Mouse (Mus musculus): ENCODE measurements around the gene Adrm1.

The Adrm1 gene

DNA sequence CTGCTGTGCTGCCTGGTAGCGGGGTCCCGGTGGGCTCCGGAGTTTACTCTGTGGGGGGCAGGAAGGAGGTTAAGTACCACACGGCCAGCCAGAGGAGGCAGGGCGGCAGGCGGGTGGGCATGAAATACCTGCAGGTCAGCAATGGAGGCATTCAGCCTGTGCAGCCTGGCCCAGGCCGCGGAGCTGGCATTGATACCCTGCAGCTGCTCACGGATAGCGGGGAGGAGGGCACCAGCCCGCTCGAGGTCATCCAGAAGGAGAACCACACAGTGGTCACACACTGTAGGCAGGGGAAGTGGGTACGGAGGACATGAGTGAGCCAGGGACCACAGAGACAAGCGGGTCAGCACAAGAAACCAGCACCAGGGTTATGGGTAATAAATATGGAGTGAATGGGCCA, 14.4 kb downstream of the Adrm1 start:
- no peak for DNase-seq

DNA sequence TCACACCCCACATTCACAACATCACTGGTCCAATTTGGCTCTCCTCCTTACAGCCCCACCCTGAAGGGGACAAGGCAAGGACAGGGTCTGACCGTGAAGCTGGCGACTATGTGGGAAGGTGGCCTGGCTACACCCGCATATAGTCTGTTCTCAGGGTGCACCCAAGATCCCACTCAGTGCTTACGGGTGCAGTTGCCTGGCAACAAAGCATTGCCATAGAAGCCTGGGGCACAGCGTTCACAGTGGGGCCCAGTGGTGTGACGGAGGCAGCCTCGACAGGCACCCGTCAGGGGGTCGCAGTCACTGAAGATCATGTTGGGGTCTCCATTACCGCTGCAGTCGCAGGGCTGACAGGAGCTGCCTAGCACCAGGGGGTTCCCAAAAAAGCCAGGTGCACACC, 16.1 kb downstream of the Adrm1 start:
- no peak for DNase-seq

DNA sequence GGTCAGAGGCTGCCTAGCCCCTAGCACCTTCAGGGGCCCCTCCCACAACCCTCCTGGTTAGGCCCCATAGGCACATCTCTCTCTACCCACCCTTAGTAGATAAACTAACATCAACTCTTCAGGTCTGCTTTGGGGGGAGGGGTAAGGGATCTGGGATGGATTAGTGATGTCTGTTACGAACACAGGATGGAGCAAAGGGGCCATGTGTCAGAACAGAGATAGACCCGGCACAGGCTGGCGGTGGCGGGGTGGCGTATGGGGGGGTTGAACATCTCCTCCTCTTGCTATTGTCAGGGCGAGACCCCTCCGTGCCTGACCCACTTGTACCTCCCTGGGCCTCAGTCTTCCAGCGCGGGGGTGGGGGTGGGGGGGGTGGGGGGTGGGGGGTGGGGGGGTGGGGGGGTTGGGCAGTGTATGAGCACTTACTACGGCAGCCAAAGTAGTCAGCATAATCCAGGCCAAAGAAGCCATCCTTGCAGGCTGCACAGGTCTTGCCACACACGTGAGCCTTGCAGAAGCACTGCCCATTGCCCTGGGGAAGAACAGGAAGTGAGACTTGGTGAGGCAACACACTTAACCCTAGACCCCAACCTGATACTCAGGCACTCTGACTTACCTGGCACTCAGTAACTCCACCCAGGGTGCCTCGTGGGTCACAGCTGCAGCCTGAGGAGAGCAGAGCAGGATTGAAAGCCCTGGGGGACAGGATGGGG, 25.5 kb downstream of the Adrm1 start:
- no peak for DNase-seq

DNA sequence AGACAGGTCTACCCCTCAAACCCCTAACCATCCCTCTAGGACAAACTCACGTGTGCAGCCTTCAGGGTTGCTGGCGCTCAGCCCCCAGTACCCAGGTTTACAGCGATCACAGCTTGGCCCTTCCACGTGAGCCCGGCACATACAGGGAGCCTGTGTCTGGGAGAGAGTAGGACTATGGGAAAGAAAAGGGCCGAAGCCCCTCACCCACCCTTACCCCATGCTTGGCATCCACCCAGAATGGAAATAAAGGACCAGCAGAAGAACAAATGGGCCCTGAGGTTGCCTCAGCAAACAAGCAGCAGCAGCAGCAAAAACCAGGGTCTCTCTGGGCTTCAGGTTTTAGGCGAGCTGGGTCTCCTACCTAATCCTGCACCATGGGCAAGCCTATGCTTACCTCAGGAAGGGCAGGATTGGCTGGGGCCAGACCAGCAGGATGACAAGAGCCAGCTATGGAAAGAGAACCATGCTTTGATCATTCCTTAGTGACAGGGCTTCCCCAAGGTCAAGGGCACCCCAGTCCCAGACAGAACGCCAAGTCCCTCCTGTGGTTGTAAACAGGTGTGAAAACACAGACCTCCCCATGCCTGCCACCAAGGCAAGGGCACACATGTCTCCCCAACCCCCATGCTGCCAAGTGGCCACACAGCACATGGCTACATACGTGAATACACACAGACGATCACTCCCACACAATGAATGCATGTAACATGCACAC, 26.2 kb downstream of the Adrm1 start:
- DNase-seq: no peak

DNA sequence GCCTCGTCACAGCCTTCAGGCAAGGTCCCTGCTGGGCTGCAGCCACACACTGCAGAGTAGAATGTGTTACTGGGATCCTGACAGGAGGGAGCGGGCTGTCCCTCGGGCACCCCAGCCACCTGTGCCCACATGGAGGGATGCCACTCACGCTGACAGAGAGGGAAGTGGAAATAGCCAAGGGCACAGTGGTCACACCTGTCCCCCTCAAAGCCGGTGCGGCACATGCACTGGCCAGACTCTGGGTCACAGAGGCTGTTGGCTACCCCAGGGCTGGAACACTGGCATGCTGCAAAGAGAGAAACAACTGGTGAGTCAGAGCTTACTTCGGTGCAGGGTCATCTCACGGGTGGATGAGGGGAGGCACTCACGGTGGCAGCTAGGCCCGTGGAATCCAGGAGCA, 27.5 kb downstream of the Adrm1 start:
- DNase-seq: no peak

DNA sequence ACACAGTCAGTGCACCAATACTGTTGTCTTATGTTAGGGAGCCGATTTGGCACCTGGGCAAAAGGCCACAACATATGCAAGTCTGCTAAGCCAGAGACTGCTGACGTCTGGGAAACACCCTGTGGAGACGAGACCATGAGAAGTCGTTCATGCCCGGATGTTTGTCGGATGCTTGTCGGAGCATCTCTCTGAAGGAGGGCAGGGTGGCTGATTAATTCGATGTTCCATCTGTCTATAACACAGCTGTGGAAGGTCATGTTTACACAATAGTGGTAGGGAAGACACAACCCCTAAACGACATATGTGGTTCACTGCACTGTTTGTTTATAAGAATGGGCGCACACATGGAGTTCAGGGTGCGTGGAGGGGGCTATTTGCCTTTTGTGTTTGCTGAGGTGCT, 29.4 kb downstream of the Adrm1 start:
- DNase-seq: peak in 1 of 2 experiments; percentile 61

DNA sequence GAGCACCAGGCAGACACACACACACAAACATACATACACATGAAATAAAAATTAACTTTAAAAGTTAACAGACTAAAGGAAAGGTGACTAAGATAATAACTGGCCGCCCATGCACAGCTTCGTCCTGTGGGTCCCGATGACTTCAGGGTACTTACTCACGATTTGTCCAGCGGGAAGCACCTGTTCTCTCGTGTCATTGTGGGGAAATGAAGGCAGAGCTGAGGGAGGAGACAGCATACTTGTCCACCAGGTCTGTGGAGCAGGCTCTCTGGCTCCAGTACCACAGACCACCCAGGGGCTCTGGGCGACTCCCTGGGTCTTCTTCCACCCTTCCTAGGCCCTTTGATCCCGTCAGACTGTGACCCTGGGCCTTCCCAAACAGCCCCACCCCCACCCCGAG, 30.0 kb downstream of the Adrm1 start:
- DNase-seq: no peak

DNA sequence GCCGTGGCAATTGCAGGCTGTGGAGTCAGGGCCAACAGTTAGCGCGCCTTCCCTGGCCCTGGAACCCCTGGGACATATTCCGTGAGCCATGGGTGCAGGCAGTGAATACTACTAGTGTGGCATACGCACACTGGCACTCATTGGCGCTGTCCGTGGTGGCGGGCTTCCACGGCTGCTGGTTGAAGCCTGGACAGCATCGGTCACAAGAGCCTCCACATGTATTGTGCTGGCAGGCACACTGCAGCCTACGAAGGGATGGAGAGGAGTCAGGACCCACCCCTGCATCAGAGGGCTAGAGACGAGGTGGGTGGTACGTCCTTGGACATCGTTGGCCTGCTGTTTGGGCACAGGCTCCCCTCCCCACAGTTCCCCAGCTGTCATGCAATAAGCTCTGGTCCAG, 31.0 kb downstream of the Adrm1 start:
- peak in 1 of 2 experiments; percentile 54 for DNase-seq

DNA sequence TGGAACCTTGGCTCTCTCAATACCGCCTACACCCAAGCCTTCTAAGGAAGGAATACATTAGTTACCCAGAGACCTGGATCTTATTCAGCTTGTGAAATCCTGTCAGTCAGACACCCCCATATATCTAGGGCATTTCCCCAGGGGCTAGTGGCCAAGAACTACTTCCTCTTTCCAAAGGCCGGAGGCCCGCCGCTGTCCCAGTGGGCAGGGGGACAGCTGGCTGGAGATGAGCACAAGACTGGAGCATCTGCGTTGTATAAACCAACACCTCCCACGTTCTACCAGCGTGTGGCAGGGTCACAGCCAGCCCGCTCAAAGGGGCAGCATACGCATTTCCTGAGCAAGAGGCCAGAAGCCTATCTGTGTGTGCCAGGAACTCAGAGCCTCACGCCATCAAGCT, 31.5 kb downstream of the Adrm1 start:
- DNase-seq: peak; percentile 80 to 93

DNA sequence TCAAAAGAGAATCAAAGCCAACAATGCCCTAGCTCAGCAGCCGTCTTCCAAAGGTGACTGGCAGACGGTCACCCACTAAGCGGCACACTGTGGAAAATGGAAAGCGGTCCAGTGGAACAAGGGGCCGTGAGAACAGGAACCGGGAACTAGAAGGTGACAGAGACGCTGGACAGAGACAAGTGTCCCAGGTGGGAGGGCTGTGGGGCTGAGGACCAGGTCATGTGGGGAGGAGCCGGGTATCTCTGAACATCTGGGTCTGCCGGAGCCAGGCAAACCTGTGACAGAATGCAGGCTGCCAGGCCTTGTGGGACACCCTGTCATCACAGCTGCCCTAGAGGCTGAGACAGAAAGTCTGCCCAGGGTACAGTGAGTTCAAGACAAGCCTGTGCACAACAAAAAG, 33.2 kb downstream of the Adrm1 start:
- DNase-seq: no peak

DNA sequence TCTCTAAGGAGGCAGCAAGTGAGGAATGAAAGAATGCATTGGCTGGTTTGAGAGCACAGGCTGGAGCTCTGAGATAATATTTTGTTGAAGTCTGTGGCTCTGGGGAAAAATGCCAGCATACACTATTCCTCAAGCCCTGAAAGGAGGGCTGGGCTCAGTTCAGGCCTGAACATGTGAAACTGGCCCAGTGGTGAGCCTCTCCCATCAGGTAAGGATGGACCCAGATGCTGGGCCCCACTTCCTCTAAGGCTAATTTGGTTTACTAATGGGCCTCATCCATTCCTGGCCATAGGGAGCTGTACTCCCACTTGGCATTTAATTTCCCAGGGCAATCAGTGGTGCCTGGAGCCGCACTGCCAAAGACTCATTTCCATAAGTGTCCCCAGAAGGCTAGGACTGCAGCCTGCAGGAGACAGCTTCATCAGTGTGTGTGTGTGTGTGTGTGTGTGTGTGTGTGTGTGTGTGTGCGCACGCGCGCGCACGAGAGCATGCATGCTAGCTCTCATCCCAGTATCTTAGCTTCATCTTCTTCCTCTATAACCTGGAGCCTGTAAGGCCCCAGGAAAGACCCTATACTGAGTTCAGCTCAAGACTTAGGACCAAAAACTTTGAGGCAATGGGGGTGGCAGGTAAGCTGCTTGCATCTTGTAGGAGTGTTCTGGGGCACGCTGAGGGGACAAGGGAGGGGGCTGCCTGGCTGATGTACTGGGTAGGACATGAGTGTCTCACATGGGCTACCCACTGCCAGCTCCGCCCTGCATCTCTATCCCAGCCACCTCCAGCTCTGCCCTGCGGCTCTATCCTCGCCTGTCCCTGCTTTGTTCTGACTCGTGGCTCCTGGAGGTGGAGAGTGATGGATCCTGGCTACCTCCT, 34.0 kb downstream of the Adrm1 start:
- DNase-seq: no peak

DNA sequence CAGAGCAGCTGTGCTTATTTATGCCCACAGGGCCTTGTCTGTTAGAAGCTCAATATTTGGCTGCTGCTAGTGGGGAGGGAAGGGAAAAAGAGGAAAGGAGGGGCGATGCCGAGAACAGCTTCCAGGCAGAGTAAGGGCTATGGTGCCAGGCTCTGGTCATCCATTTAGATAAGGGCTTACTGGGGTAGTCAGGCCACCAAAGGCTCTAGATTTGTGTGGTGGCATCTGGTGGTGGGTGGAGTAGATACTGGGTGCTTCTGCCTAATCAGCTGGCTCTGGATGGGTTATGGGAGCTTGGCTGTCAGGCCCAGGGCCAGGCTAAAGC, 34.6 kb downstream of the Adrm1 start:
- DNase-seq: no peak

DNA sequence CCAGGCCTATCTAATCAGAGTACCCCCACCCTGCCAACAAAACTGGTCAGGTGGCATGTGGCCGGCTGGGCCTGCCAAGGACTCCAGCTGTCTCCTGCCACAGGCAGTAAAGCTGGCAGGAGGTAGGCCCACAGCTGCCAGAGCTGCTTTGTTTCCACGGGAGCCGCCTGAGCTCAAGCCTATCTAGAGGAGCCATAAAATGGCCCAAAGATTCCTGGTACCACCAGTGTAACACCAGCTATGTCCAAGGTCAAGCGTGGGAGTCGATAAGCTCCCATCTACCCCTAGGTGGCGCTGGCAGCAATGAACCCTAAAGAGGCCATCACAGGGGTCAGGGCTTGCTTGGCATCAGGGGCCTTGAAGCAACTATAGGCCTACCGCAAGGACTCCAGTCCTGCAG, 36.6 kb downstream of the Adrm1 start:
- peak in 1 of 2 experiments; percentile 69 for DNase-seq

DNA sequence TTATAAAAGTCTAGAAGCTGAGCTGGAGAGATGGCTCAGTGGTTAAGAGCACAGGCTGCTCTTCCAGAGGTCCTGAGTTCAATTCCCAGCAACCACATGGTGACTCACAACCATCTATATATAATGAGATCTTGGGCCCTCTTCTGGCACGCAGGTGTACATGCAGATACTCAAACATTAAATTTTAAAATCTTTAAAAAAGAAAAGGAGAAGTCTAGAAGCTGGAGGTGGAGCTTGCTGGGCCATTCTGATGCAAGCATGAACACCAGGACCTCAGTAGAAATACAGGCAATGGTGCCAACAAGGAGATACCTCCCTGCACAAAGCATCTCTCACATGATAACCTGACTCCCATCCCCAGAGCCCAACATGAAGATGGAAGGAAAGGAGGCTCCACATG, 37.7 kb downstream of the Adrm1 start:
- DNase-seq: no peak

DNA sequence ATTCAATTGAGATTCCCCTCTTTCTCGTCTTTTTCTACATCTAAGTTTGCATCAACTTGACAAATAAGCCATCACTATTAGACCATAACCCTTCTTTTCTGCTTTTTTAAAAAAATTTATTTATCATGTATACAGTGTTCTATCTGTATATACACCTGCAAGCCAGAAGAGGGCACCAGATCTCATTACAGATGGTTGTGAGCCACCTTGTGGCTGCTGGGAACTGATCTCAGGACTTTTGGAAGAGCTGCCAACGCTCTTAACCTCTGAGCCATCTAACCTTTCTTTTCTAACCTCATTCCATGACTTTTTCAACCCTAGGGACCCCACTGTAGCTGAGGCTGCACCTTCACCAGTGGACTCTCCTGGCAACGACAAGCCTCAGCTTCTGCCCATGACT, 41.0 kb downstream of the Adrm1 start:
- DNase-seq: no peak

DNA sequence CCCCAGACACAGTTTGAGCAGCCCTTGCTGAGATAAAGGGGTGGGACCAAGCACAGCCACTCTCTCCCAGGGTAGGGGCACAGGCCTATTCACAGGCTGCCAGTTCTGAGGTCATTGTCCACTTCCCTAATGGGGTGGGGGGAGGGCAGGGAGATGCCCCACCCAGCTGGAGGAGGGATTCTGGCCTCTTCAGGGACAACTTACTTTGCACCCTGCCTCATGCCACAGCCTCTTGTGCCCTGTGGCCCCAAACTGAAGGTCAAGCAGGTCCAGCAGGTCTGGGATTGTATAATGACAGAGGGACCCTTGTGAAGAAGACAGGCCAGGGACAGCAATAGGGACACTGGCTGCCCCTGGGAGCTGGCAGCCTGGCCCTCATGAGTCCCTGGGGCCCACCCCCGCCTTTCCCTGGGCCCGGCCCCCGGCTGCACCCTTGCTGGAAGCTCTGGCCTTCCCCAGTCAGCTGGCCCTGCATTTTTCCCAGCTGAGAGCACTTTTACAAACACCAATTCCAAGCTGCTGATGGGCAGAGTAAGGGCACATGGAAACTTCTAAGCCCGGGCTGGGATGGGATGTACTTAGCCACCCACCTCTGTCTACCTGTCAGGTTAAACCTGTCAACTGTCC, 43.2 kb downstream of the Adrm1 start:
- DNase-seq: peak in 1 of 2 experiments; percentile 82

DNA sequence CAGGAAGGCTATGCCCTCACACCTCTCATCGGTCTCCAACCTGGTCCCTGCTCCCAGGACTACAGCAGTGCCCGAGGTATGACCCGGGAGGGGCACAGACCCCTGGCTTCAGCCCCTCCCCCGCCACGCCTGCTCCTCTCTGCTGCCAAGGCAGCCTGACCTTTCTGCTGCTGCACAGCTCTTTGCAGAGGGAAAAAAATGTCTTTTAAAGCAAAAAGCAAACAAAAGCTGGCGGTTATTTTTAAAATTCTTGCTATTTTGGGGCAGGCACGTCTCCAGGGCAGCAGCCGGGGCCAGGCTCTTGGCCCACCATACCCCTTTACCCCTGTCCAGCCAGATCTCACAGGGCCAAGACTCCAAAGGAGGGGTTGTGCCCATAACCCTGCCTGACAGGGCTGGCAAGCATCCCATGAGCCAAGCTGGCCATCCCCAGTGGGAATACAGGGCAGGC, 43.8 kb downstream of the Adrm1 start:
- DNase-seq: peak in 1 of 2 experiments; percentile 85

DNA sequence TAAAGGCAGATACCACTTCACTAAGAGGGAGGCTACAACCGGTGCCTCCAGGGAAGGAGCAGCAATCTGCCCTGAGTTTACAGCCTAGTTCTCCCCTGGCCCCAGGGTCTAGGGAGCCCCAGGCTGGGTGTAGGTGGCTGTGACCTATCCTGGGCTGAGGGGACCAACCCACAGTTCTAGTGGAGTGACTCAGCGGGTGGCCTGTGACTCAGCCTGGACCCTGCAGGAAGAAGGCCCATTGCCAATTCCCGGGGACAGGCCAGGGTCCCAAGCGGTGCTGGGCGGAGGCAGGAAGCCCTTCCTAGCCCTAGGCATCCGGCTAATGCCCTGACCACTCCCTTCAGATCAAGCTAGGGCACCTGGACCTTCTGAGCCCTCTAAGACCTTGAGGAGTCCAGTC, 44.7 kb downstream of the Adrm1 start:
- DNase-seq: peak; percentile 74 to 83

DNA sequence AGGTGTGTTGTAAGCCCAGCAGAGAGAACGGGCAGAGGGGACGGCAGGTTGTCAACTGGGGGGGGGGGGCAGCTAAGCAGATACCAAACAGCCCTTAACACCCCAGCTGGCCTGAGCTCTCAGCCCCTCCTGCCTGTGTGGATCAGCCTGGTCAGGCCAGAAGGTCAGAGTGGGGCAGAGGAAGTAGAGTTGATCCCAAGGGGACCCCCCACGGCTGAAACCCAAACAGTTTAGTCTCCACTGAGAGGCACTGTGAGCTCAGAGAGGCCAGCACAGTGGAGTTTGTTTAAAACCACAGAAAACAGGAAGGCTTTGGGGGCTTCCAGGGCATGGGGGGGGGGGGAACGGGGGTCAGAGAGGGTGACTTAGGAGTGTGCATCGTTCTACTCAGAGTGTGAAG, 45.6 kb downstream of the Adrm1 start:
- peak in 1 of 2 experiments; percentile 63 for DNase-seq

DNA sequence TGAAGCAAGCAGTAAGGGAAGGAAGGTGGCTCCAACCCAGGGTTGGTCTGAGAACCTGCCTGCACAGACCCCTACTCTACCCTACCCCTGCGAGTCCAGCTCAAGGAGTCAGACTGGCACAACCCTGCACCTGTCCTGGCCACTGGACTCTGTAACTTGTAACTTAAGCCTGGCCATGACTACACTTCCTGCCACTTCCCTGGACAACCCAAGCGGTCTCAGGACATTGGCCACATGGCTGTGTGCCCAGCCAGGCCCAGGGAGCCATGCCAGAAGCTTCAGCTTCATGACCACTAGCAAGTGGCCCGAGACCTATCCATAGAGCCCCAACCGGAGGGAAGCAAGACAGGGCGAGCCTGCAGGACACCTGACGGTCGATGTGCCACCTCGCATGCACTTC, 46.3 kb downstream of the Adrm1 start:
- peak; percentile 83 to 90 for DNase-seq

DNA sequence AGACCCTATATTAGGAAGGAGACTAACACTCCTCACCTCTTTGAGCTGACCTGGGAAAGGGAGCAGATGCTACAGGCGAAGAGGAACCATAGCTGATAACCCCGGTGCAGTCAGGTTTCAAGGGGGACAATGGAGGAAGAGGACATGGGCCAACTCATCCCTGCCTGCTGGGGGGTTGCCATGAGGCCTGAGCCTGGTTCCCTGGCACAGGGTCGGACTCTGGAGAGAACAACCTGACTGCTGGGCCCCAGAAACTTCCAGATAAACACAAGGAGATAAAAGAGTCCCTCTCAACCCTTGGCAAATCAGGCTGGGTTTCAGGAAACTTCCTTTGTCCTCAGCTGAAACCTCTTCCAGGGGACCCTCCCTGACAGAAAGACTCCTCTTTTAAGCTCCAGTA, 47.0 kb downstream of the Adrm1 start:
- peak in 1 of 2 experiments; percentile 45 for DNase-seq

DNA sequence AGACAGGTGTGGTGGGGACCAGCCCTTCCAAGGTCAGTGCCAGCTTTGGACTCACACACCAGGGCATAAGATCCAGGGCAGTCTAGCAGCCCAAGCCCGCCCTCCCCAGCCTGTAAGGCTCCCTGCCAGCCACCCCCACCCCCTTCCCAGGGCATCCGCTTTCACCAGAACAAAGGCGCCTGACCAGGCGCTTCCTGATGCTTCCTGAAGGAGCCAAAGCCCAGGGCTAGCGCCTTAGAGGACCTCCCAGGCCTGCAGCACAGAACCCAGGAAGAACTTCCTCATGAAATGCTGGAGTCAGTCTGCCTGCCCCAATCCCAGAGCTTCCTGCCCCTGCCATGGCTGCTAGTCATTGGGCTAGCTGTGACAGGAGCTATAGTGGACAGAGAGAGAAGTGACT, 47.4 kb downstream of the Adrm1 start:
- DNase-seq: peak; percentile 74 to 86

Data from lung, postnatal 4 days (tissue).